Mouse (Mus musculus): ENCODE results near the gene Ifngr2. TPM values are rescaled to one million over a fixed set of nuclear protein-coding genes. Genes with fewer than 3 reads are reported as not detected.
A peak's percentile ranks its signal among the peaks of the same experiment; 100 is the strongest.

Ifngr2 gene
- total RNA-seq, 2 experiments from 2014 or later: 153 to 157 TPM

DNA sequence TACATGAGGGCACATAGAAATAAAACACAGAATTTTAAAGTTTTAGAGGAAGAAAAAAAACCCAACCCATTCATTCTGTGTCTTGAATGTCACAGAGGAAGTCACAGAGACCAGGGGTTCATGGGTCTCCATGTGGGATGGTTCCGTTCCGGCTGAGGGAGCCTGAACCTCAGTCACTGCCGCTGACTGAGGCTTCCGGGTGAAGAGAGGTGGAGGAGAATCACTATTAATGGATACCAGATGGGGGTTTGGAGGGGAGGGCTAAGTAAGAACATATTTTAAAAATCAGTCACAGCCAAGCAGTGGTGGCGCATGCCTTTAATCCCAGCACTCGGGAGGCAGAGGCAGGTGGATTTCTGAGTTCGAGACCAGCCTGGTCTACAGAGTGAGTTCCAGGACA, 10.3 kb downstream of the Ifngr2 start:
- DNase-seq (ENCODE audit: low spot score): no peak
- intact Hi-C loops (cut with DNase I): no loop called here

GRCm38 (mm10) chr16:91557693-91558092, 10.8 kb downstream of the Ifngr2 start:
- intact Hi-C loops (cut with DNase I): no loop called here
- DNase-seq (ENCODE audit: low spot score): peak; percentile 57

GRCm38 (mm10) chr16:91561099-91561498, 14.2 kb downstream of the Ifngr2 start:
- no peak for DNase-seq (ENCODE audit: low spot score)
- intact Hi-C loops (cut with DNase I): loop anchor here (1.0 to 5.0 kb wide), 2 partner anchors 34 to 49 kb away; no protein-coding TSS in a partner anchor

DNA sequence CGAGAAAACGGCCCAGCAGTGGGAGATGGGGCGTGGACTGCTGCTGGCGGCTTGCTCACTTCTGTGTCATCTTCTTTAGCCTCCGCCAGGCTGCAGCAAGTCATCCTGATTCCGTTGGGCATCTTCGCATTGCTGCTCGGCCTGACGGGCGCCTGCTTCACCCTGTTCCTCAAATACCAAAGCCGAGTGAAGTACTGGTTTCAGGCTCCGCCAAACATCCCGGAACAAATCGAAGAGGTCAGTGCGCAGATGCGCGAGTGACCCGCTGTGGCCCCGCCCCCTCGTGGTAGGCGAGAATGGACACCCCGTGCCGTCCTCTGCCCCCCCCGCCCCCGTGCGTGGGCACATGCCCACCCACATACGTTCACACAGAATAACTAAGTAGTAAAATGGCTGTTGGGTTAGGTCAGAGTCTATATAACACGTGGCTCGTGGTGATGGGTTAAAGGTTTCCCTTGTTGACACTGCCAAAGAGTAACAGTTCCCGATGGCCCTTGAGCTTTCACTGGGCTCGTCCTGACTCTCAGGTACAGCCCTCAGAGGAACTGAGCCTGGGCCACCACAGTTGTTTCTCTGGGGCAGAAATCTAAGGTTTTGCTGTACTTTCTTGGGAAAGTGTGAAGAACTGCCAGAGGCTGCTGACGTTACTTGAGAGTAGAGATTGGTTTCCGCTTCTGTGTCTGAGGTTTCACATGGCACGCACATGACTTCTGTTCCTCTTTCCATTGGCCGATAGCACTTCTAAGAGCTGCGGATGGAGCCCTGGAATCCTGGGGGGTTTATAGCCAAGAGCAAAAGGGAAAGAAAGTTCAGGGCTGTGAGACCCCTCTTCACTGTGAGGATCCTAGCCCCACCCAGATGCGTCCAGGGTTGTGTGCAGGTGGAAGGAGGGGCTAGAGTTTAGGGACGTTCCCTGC, 14.9 kb downstream of the Ifngr2 start:
- no peak for DNase-seq (ENCODE audit: low spot score)
- intact Hi-C loops (cut with DNase I): loop anchor here (1.0 to 5.0 kb wide), 2 partner anchors 34 to 49 kb away; no protein-coding TSS in a partner anchor

DNA sequence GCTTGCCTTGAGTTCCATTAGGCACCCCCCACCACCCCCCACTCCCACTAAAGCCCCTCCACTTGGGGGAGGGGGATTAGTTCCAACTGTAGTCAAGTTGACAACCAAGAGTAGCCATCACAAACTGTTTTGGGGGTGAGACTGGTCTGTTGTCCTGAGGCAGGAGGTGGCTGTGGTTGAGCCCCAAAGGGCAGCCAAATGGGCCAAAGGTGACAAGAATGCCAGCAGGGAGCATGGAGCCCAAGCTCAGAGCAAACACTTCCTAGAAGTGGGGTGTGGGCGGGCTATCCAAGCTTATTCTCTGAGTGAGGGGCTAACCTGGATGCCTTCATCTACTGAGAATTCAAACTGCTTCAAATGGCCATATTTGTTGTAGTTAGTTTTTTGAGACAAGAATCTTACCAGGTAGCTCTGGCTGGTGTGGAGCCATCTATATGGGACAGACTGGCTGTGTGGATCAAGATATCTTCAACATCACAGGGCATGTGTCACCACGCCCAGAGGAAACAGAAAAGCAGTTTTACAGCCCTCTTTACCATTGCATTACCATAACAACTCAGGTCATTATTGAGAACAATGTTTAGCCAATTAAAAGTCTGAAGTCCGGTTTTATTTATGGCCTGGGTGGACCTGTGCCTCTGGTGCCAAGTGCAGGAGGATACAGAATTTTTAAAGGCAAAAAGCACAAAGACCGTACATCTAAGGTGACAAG, 17.9 kb downstream of the Ifngr2 start:
- DNase-seq (ENCODE audit: low spot score): no peak
- intact Hi-C loops (cut with DNase I): loop anchor here (5.0 kb wide), 1 partner anchor 37 kb away; no protein-coding TSS in a partner anchor

- DNase-seq (ENCODE audit: low spot score): no peak
- intact Hi-C loops (cut with DNase I): no loop called here
These were observed 18.6 kb downstream of the Ifngr2 start for GRCm38 (mm10) chr16:91565292-91565951.

DNA sequence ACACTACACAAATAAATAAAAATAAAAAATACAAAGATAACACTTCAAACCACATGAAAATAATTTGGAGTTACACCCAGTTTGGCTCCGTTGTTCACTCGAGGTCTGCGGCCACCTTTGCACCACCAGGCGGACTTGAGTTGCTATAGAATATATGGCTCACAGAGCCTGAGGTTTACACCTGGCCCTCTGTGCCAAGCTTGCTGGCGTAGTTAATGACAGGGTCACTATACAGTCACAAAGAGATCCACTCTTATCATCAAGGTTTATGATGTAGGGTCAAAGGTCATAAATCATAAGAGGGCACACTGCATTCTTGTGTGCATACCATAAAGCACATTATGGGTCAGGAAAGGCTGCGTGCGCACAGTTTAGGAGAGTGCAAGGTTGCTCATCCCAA, 19.1 kb downstream of the Ifngr2 start:
- DNase-seq (ENCODE audit: low spot score): no peak
- intact Hi-C loops (cut with DNase I): no loop called here

GRCm38 (mm10) chr16:91568960-91569359, 22.1 kb downstream of the Ifngr2 start:
- intact Hi-C loops (cut with DNase I): no loop called here
- DNase-seq (ENCODE audit: low spot score): no peak

DNA sequence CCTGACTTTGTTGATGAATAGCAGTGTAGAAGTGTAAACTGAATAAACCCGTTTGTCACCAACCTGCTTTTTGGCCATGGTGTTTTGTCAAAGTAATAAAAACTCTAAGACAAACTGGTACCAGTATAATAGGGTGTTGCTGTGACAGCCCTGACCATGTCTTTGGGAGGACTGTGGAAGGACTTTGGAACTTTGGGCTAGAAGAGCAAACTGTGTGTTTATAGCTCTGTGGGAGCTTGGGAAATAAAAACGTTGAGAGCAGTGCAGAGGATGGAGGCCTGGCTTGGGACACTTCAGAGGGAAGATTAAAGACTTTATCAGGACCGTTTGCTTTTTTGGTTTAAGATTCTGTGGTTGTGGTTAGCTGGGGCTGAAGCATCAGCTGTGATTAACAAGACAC, 24.2 kb downstream of the Ifngr2 start:
- intact Hi-C loops (cut with DNase I): no loop called here

GRCm38 (mm10) chr16:91575151-91575550, 28.3 kb downstream of the Ifngr2 start:
- intact Hi-C loops (cut with DNase I): no loop called here
- no peak for DNase-seq (ENCODE audit: low spot score)

More for the DNA sequence above, 24.2 kb downstream of the Ifngr2 start:
- no peak for DNase-seq (ENCODE audit: low spot score)

- no peak for DNase-seq (ENCODE audit: low spot score)
- intact Hi-C loops (cut with DNase I): no loop called here
These were observed 32.3 kb downstream of the Ifngr2 start for GRCm38 (mm10) chr16:91578980-91579720.

DNA sequence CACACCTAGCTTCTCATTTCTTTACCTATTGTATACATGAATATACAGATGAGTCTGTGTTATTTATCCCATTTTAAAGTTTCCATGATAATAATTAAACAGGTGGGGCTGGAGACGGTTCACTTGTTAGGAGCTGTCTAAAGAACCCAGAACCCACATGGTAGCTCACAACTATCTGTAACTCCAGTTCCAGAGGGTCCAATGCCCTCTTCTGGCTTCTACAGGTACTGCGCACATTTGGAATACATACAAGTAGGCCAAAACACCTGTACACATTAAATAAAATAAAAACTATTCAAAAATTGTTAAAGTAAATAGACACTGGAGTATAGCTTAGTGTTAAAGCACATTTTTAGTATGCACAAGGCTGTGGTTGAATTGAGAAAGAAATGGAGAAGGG, 35.4 kb downstream of the Ifngr2 start:
- intact Hi-C loops (cut with DNase I): loop anchor here (5.0 kb wide), 1 partner anchor 70 kb away; no protein-coding TSS in a partner anchor
- DNase-seq (ENCODE audit: low spot score): no peak

DNA sequence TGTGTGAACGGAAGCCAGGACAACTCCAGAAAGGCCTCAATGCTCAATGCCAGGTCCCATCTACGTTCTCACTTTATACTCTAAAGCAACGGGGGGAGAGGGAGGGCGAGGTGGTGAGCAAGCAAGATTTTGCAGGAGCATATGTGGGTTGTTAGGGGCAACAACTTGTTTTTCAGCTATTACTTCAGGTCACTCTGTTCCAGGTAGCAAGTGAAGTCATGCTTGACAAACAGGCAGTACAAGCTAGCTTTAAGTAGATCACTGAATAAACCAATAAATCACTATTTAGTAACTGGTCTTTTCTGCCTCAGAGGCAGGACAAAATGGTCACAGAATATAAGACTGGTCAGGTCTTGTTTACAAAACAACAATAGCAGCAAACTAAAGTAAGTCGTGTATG, 38.7 kb downstream of the Ifngr2 start:
- DNase-seq (ENCODE audit: low spot score): no peak
- intact Hi-C loops (cut with DNase I): no loop called here

- no peak for DNase-seq (ENCODE audit: low spot score)
- intact Hi-C loops (cut with DNase I): no loop called here
These were observed 39.4 kb downstream of the Ifngr2 start for GRCm38 (mm10) chr16:91586244-91586643.

- no peak for DNase-seq (ENCODE audit: low spot score)
- intact Hi-C loops (cut with DNase I): no loop called here
These were observed 41.0 kb downstream of the Ifngr2 start for GRCm38 (mm10) chr16:91587730-91588453.

- intact Hi-C loops (cut with DNase I): no loop called here
- no peak for DNase-seq (ENCODE audit: low spot score)
These were observed 41.8 kb downstream of the Ifngr2 start for GRCm38 (mm10) chr16:91588703-91589102.

DNA sequence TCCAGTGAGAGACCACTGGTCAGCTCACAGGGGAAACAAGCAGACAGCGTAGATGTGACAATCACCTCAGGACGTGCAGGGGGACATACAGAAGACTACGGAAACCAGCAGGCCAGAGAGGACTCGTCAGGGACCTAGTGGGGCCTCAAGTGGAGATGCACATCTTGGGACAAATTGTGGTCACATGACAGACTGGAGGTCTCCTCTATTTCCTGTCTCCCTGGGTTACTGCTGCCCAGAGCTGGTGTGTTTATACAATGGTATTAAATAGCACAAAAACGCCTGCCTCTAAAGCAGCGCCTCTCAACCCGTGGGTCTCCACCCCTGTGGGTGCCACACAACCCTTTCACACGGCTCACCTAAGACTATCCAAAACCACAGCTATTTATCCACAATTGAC, 45.3 kb downstream of the Ifngr2 start:
- intact Hi-C loops (cut with DNase I): no loop called here

GRCm38 (mm10) chr16:91593262-91593661, 46.4 kb downstream of the Ifngr2 start:
- no peak for DNase-seq (ENCODE audit: low spot score)
- intact Hi-C loops (cut with DNase I): no loop called here

More for the DNA sequence above, 45.3 kb downstream of the Ifngr2 start:
- no peak for DNase-seq (ENCODE audit: low spot score)

- no peak for DNase-seq (ENCODE audit: low spot score)
- intact Hi-C loops (cut with DNase I): loop anchor here (5.0 kb wide), 1 partner anchor 92 kb away; the partner anchor contains the start of gene Donson
These were observed 48.2 kb downstream of the Ifngr2 start for GRCm38 (mm10) chr16:91595076-91595475.

All from heart, postnatal 25 days (tissue).